Mouse (Mus musculus) E14TG2a.4 (cell line): ENCODE data around the gene Nap1l4.

Experiments
- CTCF ChIP-seq: conservative IDR thresholded peaks from 2 replicates; pipeline ENCODE4 v1.5.1; 2014; ENCODE audit warnings: low read length
- POU5F1 ChIP-seq: IDR thresholded peaks from 2 replicates; pipeline ENCODE4 v1.6.1; 2014; ENCODE audit warnings: low read length, borderline replicate concordance

GRCm38 (mm10) chr7:143495104-143495961, 53.6 kb downstream of the Nap1l4 start:
- no peak for TF ChIP-seq CTCF
- no peak for TF ChIP-seq POU5F1
